Mouse (Mus musculus) kidney, adult 2 months (tissue): ENCODE measurements around the gene Acsl3.

Source experiments
- CTCF ChIP-seq: fragments of 200-500 bp; conservative IDR thresholded peaks from 2 replicates; pipeline ENCODE4 v1.5.1; 2011; ENCODE audit warnings: low read depth, mild to moderate bottlenecking, control low read depth, low read length, moderate library complexity, mixed read lengths; ENCODE audit not compliant: insufficient read depth, insufficient read length
- POLR2A ChIP-seq: fragments of 200-500 bp; IDR thresholded peaks from one replicate; pipeline ENCODE4 v1.6.1; 2011; ENCODE audit warnings: low read depth, low read length, control low read depth

GRCm38 (mm10) chr1:78737646-78738045 lies 80.0 kb downstream of the Acsl3 start:
- TF ChIP-seq POLR2A (no peak), CTCF (no peak)
